Mouse (Mus musculus) myocyte (in vitro differentiated cells): ENCODE results near the gene Men1. TPM values are rescaled to one million over a fixed set of nuclear protein-coding genes. Genes with fewer than 3 reads are reported as not detected.

Experiments used
- H3K27me3 ChIP-seq: one replicate; pipeline ENCODE4 v1.6.1; 2011; ENCODE audit not compliant: control insufficient read depth, insufficient read depth, insufficient read length
- H3K36me3 ChIP-seq: one replicate; pipeline ENCODE4 v1.6.1; 2011; ENCODE audit not compliant: control insufficient read depth, insufficient read depth
- H3K4me2 ChIP-seq: one replicate; pipeline ENCODE4 v1.6.1; 2011; ENCODE audit warnings: low read depth, control low read depth
- H3K4me3 ChIP-seq: one replicate; pipeline ENCODE4 v1.5.1; 2011; ENCODE audit warnings: mild to moderate bottlenecking, control low read depth, moderate library complexity
- H3K79me2 ChIP-seq: one replicate; pipeline ENCODE4 v1.6.1; 2011; ENCODE audit not compliant: control insufficient read depth, insufficient read depth
- H3ac ChIP-seq: one replicate; pipeline ENCODE4 v1.6.1; 2011; ENCODE audit not compliant: control insufficient read depth, insufficient read length
- CEBPB ChIP-seq: IDR thresholded peaks from 2 replicates; pipeline ENCODE4 v1.6.1; 2011; ENCODE audit warnings: mild to moderate bottlenecking, moderate library complexity; ENCODE audit not compliant: poor library complexity, insufficient read depth, severe bottlenecking
- E2F4 ChIP-seq: IDR thresholded peaks from one replicate; pipeline ENCODE4 v1.6.1; 2011; ENCODE audit warnings: mild to moderate bottlenecking, control low read depth, moderate library complexity; ENCODE audit not compliant: insufficient read depth
- MAX ChIP-seq: IDR thresholded peaks from one replicate; pipeline ENCODE4 v1.6.1; 2011; ENCODE audit warnings: low read depth, mild to moderate bottlenecking, control low read depth
- MYOD1 ChIP-seq, 3 experiments: IDR thresholded peaks; one replicate each; pipeline ENCODE4 v1.6.1; 2011; ENCODE audit warnings: control low read depth in 2 of 3, low read depth in 2 of 3, mild to moderate bottlenecking in 2 of 3, moderate library complexity in 1 of 3; ENCODE audit not compliant: insufficient read length in 2 of 3, control insufficient read depth in 1 of 3
- MYOG ChIP-seq, 3 experiments: IDR thresholded peaks; one replicate each; pipeline ENCODE4 v1.6.1; 2011; ENCODE audit warnings: control low read depth in 2 of 3, low read depth in 2 of 3, mild to moderate bottlenecking in 2 of 3; ENCODE audit not compliant: insufficient read length in 2 of 3, control insufficient read depth in 1 of 3, insufficient read depth in 1 of 3
- POLR2A ChIP-seq: IDR thresholded peaks from one replicate; pipeline ENCODE4 v1.6.1; 2011; ENCODE audit warnings: low read depth, mild to moderate bottlenecking, control low read depth, moderate library complexity; ENCODE audit not compliant: insufficient read length
- POLR2AphosphoS2 ChIP-seq: IDR thresholded peaks from one replicate; pipeline ENCODE4 v1.6.1; 2011; ENCODE audit warnings: low read depth, control low read depth; ENCODE audit not compliant: insufficient read length
- REST ChIP-seq: IDR thresholded peaks from one replicate; pipeline ENCODE4 v1.6.1; 2011; ENCODE audit warnings: mild to moderate bottlenecking, control low read depth, moderate library complexity; ENCODE audit not compliant: insufficient read depth, insufficient read length
- SRF ChIP-seq: IDR thresholded peaks from one replicate; pipeline ENCODE4 v1.6.1; 2011; ENCODE audit warnings: low read depth; ENCODE audit not compliant: control insufficient read depth, insufficient read length
- TCF12 ChIP-seq: IDR thresholded peaks from one replicate; pipeline ENCODE4 v1.6.1; 2011; ENCODE audit warnings: mild to moderate bottlenecking, control low read depth; ENCODE audit not compliant: poor library complexity, insufficient read depth, severe bottlenecking
- TCF3 ChIP-seq: IDR thresholded peaks from one replicate; pipeline ENCODE4 v1.6.1; 2011; ENCODE audit warnings: low read depth, control low read depth; ENCODE audit not compliant: insufficient read length
- USF1 ChIP-seq: IDR thresholded peaks from one replicate; pipeline ENCODE4 v1.6.1; 2011; ENCODE audit warnings: low read depth, mild to moderate bottlenecking, control low read depth, moderate library complexity
- polyA plus RNA-seq: library from polyadenylated mRNA; unstranded; fragments of >200 nt; fragmentation: generic; extraction: Trizol; gene quantifications from one replicate; pipeline ENCODE4 v1.2.1, GENCODE M21; 2012; ENCODE audit warnings: missing spikeins

Men1 gene
- polyA plus RNA-seq, 1 experiment: 37.2 TPM

DNA sequence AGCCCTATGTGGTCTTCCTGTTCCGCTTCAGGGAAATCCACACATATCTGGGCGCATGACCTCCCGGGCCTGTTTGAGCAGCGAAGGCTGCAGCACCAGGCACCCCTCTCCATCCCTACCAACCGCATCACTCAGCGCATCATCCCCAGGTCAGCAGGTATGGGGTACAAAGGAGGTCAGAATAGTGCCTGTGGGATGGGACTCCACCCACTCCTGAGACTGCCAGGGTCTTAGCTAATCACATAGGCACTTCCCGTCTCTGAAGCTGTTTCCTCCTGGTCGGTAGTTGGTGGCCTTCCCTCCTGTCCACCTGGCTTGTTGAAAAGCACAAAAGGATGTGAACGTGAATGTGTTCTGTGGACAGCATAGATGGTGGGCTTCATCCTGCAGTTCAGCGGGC is 11.9 kb downstream of the Men1 start:
- Histone ChIP-seq H3K27me3 (no peaks in the 10 kb centered on the region), H3K4me3 (no peak overlapping the region)

DNA sequence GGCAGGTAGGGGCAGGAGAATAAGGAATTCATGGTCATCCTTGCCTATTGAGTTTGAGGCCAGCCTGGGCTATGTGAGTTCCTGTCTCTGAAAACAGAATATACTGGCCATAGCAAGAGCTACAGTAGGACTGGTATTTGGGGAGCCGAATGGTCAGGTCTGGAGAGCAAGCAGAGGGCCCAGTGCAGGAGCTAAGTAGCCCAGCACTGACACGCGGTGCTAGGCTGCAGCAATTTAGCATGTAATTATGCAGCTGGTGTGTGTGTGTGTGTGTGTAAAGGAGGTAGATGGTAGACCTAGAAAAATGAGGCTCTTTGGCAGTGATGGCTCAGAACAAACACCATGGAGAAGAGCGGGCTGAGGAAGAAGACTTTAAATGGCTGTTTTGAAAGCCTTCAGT is 12.8 kb downstream of the Men1 start:
- Histone ChIP-seq H3K36me3 (no peaks in the 10 kb centered on the region), H3K4me2 (no peak overlapping the region), H3ac (no peak overlapping the region), H3K27me3 (no peaks in the 10 kb centered on the region), H3K4me3 (no peak overlapping the region), H3K79me2 (no peaks in the 10 kb centered on the region)
- TF ChIP-seq POLR2A: no peak
- TF ChIP-seq MYOD1 (IDR thresholded peaks at IDR 0.05; ENCODE audit: control insufficient read depth in 1 of 3, insufficient read length in 2 of 3, low read depth in 2 of 3): no peak
- no peak for TF ChIP-seq REST
- no peak for TF ChIP-seq TCF12
- TF ChIP-seq TCF3: no peak
- no peak for TF ChIP-seq CEBPB
- TF ChIP-seq SRF: no peak
- TF ChIP-seq E2F4: no peak
- no peak for TF ChIP-seq MYOG (IDR thresholded peaks at IDR 0.05; ENCODE audit: control insufficient read depth in 1 of 3, insufficient read depth in 1 of 3, insufficient read length in 2 of 3, low read depth in 2 of 3)
- no peak for TF ChIP-seq POLR2AphosphoS2
- TF ChIP-seq MAX: no peak
- no peak for TF ChIP-seq USF1

More for the DNA sequence above, 11.9 kb downstream of the Men1 start:
- Histone ChIP-seq H3ac (no peak overlapping the region), H3K36me3 (no peaks in the 10 kb centered on the region), H3K79me2 (no peaks in the 10 kb centered on the region), H3K4me2 (no peak overlapping the region)
- no peak for TF ChIP-seq USF1
- no peak for TF ChIP-seq POLR2A
- TF ChIP-seq MAX: no peak
- no peak for TF ChIP-seq E2F4
- no peak for TF ChIP-seq CEBPB
- TF ChIP-seq REST: no peak
- TF ChIP-seq MYOD1 (IDR thresholded peaks at IDR 0.05; ENCODE audit: control insufficient read depth in 1 of 3, insufficient read length in 2 of 3, low read depth in 2 of 3): no peak
- no peak for TF ChIP-seq POLR2AphosphoS2
- TF ChIP-seq SRF: no peak

DNA sequence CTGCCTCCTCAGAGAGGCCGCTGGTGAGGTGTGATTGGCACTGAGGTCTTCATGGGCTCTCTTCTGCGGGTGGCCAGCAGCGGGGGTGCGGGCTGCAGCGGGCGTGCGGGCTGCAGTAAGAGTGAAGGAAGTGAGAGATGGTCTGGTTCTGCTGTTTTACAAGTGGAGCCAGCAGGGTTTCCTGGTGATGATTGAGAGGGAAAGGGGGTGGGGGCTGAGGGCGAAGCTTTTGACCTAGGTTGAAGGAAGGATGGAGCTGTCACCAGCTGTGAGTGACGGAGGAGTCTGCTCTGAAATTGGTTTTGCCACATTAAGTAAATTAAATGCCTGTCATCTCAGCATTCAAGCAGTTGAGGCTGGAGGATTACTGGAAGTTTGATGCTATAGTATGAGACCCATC is 13.9 kb downstream of the Men1 start:
- no peaks in the 10 kb centered on the region for H3K79me2 ChIP-seq
- H3K36me3 ChIP-seq: no peaks in the 10 kb centered on the region
- H3ac ChIP-seq: no peak overlapping the region
- no peak overlapping the region for H3K4me2 ChIP-seq
- no peaks in the 10 kb centered on the region for H3K27me3 ChIP-seq
- H3K4me3 ChIP-seq: no peak overlapping the region
- TF ChIP-seq MAX (no peak), MYOD1 (IDR thresholded peaks at IDR 0.05; ENCODE audit: control insufficient read depth in 1 of 3, insufficient read length in 2 of 3, low read depth in 2 of 3) (no peak), TCF12 (no peak), E2F4 (no peak), POLR2AphosphoS2 (no peak), REST (no peak), TCF3 (no peak)

DNA sequence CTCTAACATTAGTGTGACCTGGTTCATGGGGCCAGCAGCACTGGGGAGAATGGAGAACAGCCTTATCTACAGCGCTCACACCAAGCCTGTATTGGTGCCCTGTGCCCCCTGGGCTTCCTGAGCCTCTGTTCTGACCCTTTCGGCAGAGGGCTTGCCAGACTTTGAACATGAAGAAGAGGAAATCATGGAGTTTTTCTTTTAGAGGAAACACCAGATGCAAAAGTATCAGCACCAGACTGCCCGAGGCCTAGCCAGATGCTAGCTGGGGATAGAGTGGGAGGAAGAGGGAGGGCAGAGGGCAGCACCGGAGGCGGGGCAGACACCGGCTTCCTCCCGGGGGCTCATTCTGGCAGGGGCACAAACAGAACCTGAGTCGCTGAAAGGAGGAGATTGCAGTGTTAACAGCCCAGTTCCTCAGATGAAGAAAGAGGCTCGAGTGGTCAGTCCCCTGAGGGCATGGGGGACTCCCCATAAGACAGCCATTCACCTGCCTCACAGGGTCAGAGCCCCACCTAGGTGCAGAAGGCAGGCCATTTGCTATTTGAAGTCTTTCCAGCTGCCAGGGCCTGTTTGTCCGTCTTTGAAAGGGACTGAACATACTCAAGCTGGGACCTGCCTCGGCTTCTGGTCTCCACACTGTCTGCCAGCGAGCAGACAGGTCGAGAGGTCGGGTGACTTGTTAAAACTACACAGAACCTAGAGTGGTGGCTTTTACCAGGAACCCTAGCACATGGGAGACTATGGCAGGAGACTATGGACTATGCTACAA is 14.6 kb downstream of the Men1 start:
- no peak overlapping the region for H3K4me2 ChIP-seq
- TF ChIP-seq MYOG (IDR thresholded peaks at IDR 0.05; ENCODE audit: control insufficient read depth in 1 of 3, insufficient read depth in 1 of 3, insufficient read length in 2 of 3, low read depth in 2 of 3) (no peak), POLR2A (no peak), REST (no peak), MYOD1 (IDR thresholded peaks at IDR 0.05; ENCODE audit: control insufficient read depth in 1 of 3, insufficient read length in 2 of 3, low read depth in 2 of 3) (no peak), USF1 (no peak), TCF12 (no peak), CEBPB (no peak), MAX (no peak), POLR2AphosphoS2 (no peak), SRF (no peak), E2F4 (no peak), TCF3 (no peak)
- no peak overlapping the region for H3ac ChIP-seq
- H3K4me3 ChIP-seq: no peak overlapping the region
- no peaks in the 10 kb centered on the region for H3K36me3 ChIP-seq
- H3K79me2 ChIP-seq: no peaks in the 10 kb centered on the region
- no peaks in the 10 kb centered on the region for H3K27me3 ChIP-seq
